Mouse (Mus musculus): ENCODE data around the gene Elovl5. TPM values are rescaled to one million over a fixed set of nuclear protein-coding genes. Genes with fewer than 3 reads are reported as not detected.

Gene Elovl5
- polyA plus RNA-seq, 1 experiment from 2014 or later, result 73.3 TPM

DNA sequence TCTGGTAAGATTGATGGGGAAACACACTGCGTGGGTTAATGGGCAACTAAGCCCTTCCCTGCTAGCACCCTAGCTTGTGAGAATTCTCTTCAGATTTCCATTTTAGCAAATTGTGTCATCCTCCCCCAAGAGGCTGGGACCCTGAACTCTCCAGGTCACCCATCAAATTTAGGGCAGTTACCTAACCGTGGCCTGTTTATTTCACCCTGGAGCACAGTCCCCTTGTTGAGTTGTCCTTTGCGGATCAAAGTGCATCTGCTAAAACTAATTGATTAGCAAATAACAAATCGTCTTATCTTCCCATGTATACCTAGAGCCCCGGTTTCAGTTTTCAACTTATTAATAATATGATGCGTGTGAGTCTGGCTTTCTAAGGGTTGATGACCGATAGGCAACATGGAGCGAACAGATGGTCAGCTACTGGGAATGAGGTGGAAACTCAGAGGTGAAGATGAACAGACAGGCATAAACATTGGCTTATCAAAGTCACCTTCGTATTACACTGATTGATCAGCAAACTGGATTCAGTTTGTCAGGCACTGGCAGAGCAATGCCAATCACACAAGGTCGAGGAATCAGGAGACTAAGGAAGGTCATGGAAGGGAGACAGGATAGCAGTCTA is 113.8 kb downstream of the Elovl5 start:
- 91% methylated on average over 10 of the region's 10 CpGs for WGBS

DNA sequence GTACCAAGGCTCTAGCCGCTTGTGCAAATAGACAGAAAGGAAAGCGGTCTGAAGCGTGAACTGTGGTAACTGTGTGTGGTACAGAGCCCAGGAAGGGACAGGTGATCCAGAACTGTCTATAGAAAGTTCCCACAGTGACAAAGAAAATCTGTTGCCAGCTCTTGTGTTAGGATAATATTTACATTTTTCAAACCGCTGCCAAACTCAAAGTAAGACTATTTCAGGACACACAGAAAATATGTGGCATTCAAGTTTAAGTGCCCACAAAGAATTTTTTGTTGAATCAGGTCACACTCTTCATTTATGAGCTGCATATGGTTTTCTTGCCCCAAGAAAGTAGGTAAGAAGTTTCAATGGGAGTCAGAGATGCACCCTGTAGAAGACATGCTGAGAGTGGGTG is 115.8 kb downstream of the Elovl5 start:
- H3K9me3 ChIP-seq (ENCODE audit: control insufficient read depth, low read length), result no peaks in the 10 kb centered on the region
- no peak overlapping the region for H3K9ac ChIP-seq (ENCODE audit: low read depth, low read length)
- no peak overlapping the region for H3K4me3 ChIP-seq (ENCODE audit: low read length)
- H3K27me3 ChIP-seq (replicated peaks; ENCODE audit: control insufficient read depth, insufficient read depth, low read length), result no peaks in the 10 kb centered on the region
- 93% methylated on average over 4 of the region's 4 CpGs for WGBS
- no peak for ATAC-seq
- no peak overlapping the region for H3K27ac ChIP-seq (ENCODE audit: low read depth, low read length)
- H3K4me1 ChIP-seq (ENCODE audit: control insufficient read depth, insufficient read depth, low read depth, low read length), result no peaks in the 10 kb centered on the region
- H3K4me2 ChIP-seq (ENCODE audit: low read length), result no peak overlapping the region
- no peaks in the 10 kb centered on the region for H3K36me3 ChIP-seq (ENCODE audit: control insufficient read depth, insufficient read depth, low read length)

More for the DNA sequence above, 113.8 kb downstream of the Elovl5 start:
- no peak overlapping the region for H3K9ac ChIP-seq (ENCODE audit: low read depth, low read length)
- H3K4me3 ChIP-seq (ENCODE audit: low read length), result no peak overlapping the region
- no peak overlapping the region for H3K4me2 ChIP-seq (ENCODE audit: low read length)
- H3K36me3 ChIP-seq (ENCODE audit: control insufficient read depth, insufficient read depth, low read length), result no peaks in the 10 kb centered on the region
- no peaks in the 10 kb centered on the region for H3K27me3 ChIP-seq (replicated peaks; ENCODE audit: control insufficient read depth, insufficient read depth, low read length)
- ATAC-seq, result no peak
- no peak overlapping the region for H3K27ac ChIP-seq (ENCODE audit: low read depth, low read length)
- no peaks in the 10 kb centered on the region for H3K9me3 ChIP-seq (ENCODE audit: control insufficient read depth, low read length)
- H3K4me1 ChIP-seq (ENCODE audit: control insufficient read depth, insufficient read depth, low read depth, low read length), result no peaks in the 10 kb centered on the region

Other genes with a start within 250 kb of the Elovl5 start
- gene Gclc, start 162.8 kb upstream of the Elovl5 start, polyA plus RNA-seq (2015; fragmentation: Nextera tagmentation; extraction: Ambion mirVana), result 14.1 and 15.4 TPM in 2 replicates
- not detected in 2 replicates for gene Gcm1, start 134.6 kb downstream of the Elovl5 start, polyA plus RNA-seq (2015; fragmentation: Nextera tagmentation; extraction: Ambion mirVana)
- gene Fbxo9, start 191.7 kb downstream of the Elovl5 start, polyA plus RNA-seq (2015; fragmentation: Nextera tagmentation; extraction: Ambion mirVana), result 79.8 and 88.4 TPM in 2 replicates
- gene Ick, start 191.8 kb downstream of the Elovl5 start, polyA plus RNA-seq (2015; fragmentation: Nextera tagmentation; extraction: Ambion mirVana), result 31.8 and 36.7 TPM in 2 replicates